Mouse (Mus musculus) cortical plate, adult 2 months (tissue): ENCODE data around the gene Med12l. TPM values are rescaled to one million over a fixed set of nuclear protein-coding genes. Genes with fewer than 3 reads are reported as not detected.

Experiments
- H3K27ac ChIP-seq: fragments of 200-500 bp; 2 replicates; pipeline ENCODE4 v1.5.1; 2012; ENCODE audit warnings: low read length, control low read depth, inconsistent platforms; ENCODE audit not compliant: insufficient read depth
- H3K4me1 ChIP-seq: fragments of 200-500 bp; 2 replicates; pipeline ENCODE4 v1.6.1; 2011; ENCODE audit warnings: low read length; ENCODE audit not compliant: control insufficient read depth, insufficient read depth
- H3K4me3 ChIP-seq: fragments of 200-500 bp; 2 replicates; pipeline ENCODE4 v1.5.1; 2011; ENCODE audit warnings: mild to moderate bottlenecking, low read length, control low read depth; ENCODE audit not compliant: insufficient read depth
- CTCF ChIP-seq: fragments of 200-500 bp; IDR thresholded peaks from 2 replicates; pipeline ENCODE4 v1.5.1; 2011; ENCODE audit warnings: mild to moderate bottlenecking, control low read depth, low read length; ENCODE audit not compliant: insufficient read depth; ENCODE audit errors: extremely low read depth
- POLR2A ChIP-seq: fragments of 200-500 bp; IDR thresholded peaks from 2 replicates; pipeline ENCODE4 v1.6.1; 2011; ENCODE audit warnings: mild to moderate bottlenecking, low read length, control low read depth; ENCODE audit not compliant: insufficient read depth; ENCODE audit errors: extremely low read depth
- polyA plus RNA-seq: library from polyadenylated mRNA; depleted of rRNA; stranded (reverse); fragments of >200 nt; gene quantifications from 2 replicates; pipeline ENCODE4 v1.2.3, GENCODE M21; 2012

The Med12l gene
- polyA plus RNA-seq, 1 experiment = 11.2 TPM

- H3K4me3 ChIP-seq = no peak overlapping the region
- no peaks in the 10 kb centered on the region for H3K4me1 ChIP-seq
- no peak overlapping the region for H3K27ac ChIP-seq
- no peak for TF ChIP-seq POLR2A
- no peak for TF ChIP-seq CTCF
Observed at GRCm38 (mm10) chr3:58990556-58990955, 15.1 kb upstream of the Med12l start.

GRCm38 (mm10) chr3:58992122-58992521, 13.5 kb upstream of the Med12l start:
- no peaks in the 10 kb centered on the region for H3K4me1 ChIP-seq
- TF ChIP-seq POLR2A = no peak
- TF ChIP-seq CTCF = no peak
- no peak overlapping the region for H3K4me3 ChIP-seq
- no peak overlapping the region for H3K27ac ChIP-seq

DNA sequence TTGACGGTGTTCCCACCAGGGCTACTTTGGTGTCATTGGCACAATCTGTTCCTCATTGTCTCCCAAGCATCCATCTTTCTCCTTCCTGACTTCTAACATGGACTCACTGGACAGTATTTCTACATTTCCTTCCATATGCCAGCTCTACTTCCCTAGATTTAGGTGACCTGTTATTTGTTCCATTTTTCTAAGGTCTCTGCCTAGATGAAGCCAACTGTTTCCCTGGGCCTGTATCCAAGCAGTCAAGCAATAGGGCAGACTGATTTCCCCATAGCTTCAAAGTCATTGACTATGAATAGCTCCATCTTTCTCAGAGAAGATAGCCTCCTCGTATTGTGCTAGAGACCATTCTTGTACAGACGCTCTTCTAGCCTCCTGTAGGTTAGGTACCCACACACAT, 12.0 kb upstream of the Med12l start:
- Histone ChIP-seq H3K4me1 (no peaks in the 10 kb centered on the region), H3K4me3 (no peak overlapping the region)
- TF ChIP-seq POLR2A (no peak), CTCF (no peak)

GRCm38 (mm10) chr3:59003756-59004155, 1.9 kb upstream of the Med12l start:
- Histone ChIP-seq H3K4me1 (peaks cover 3% of the 10 kb centered on the region; the same call in 1 of the 2 replicates), H3K4me3 (no peak overlapping the region), H3K27ac (no peak overlapping the region)
- no peak for TF ChIP-seq CTCF
- no peak for TF ChIP-seq POLR2A

More for the DNA sequence above, 12.0 kb upstream of the Med12l start:
- no peak overlapping the region for H3K27ac ChIP-seq

DNA sequence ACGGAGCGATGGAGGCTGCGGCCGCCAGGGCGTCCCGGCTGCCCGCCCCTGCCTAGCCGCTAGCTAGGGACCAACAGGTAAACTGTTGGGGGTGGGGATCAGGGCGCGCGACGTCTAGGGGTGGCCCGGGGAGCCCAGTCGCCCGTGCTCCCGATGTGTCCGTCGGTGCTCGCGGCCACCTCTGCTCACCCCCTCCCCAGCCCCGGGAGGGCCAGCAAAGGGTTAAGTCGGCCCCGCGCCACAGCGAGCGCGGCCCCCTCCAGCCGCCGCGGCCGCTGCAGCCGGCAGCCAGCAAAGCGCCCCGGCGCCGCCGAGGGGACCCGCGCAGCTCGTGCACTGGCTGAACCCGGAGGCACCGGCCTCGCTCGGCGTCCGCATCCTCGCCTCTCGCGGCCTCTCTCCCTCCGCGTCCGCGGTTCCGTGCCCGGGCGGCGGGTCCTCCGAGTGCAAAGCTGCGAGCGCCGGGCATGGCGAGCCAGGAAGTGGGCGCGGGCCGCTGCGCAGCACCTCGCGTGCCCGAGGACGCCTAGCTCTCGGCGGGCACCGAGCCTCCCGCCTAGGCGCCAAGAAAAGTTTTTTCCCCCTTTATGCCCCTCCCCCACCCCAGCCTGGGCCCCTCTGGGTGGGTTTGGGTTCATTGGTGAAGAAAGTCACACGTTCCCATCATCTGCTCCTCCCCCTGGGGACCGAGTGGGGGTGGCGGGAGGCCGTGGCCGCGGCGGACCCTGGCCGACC, 538 bp downstream of the Med12l start:
- Histone ChIP-seq H3K27ac (peak overlapping the region; percentile 100), H3K4me3 (peak overlapping the region; percentile 87), H3K4me1 (peaks cover 3% of the 10 kb centered on the region; the same call in 1 of the 2 replicates)
- no peak for TF ChIP-seq POLR2A
- no peak for TF ChIP-seq CTCF

DNA sequence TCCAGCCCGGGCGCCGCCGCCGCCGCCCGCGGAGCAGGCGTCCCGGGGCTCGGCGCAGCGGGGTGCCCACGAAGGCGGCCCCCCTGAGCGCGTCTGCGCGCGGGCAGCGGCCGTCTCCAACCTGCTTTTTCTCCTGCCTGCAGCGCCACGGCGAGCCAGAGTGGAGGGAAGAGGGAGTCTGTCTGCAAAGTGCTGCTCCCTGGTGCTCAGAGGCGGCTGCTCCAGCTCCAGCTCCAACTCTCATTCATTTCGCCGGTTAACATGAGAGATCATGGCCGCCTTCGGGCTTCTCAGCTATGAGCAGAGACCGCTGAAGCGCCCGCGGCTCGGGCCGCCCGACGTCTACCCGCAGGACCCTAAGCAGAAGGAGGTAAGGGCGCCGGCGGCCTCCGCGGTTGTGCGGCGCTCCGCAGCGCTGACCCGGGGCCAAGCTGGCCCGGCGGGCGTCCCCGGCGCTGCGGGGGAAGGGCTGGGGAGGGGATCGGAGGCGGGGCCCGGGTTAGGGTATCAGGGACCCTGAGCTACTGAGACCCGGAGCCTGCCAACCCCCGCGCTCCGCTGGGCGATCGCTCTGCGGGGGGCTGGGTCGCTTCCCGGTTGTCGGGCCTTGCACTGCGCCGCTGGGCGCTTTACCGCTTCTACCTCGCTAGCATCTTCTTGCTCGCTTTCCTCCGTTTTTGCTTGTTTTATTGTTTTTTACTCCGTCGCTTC, 1.3 kb downstream of the Med12l start:
- peak overlapping the region; percentile 42; the same call in 1 of the 2 replicates for H3K27ac ChIP-seq
- H3K4me3 ChIP-seq = peak overlapping the region; percentile 87
- TF ChIP-seq POLR2A = peak; percentile 81
- peak; percentile 29; the same call in 1 of the 2 replicates for TF ChIP-seq CTCF
- H3K4me1 ChIP-seq = peaks cover 3% of the 10 kb centered on the region; the same call in 1 of the 2 replicates

DNA sequence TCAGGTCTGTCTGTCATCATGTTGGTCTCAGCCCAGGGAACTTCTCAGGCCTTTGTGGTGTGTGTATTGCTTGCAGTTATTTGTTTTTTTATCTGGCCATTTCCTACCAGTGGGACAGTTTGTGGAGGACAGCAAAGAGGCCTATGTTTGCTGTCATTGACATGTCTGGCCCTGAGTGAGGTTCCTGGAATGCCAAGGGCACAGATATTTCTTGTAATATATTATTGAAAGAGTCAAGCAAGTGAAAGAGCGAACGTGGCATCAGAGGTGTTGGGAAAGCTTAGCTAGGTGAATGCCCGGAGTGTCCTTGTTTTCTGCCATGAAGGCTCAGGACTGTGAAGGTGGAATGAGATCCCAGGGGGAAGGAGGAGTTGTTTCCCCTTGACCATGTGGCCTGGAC, 4.7 kb downstream of the Med12l start:
- no peak for TF ChIP-seq CTCF
- no peak for TF ChIP-seq POLR2A
- H3K27ac ChIP-seq = no peak overlapping the region
- peaks cover 2% of the 10 kb centered on the region; the same call in 1 of the 2 replicates for H3K4me1 ChIP-seq
- no peak overlapping the region for H3K4me3 ChIP-seq

- Histone ChIP-seq H3K27ac (no peak overlapping the region), H3K4me3 (no peak overlapping the region), H3K4me1 (no peaks in the 10 kb centered on the region)
- TF ChIP-seq POLR2A (no peak), CTCF (no peak)
Observed at GRCm38 (mm10) chr3:59015698-59016412, 10.2 kb downstream of the Med12l start.

GRCm38 (mm10) chr3:59016501-59016900, 10.9 kb downstream of the Med12l start:
- Histone ChIP-seq H3K4me3 (no peak overlapping the region), H3K27ac (no peak overlapping the region), H3K4me1 (peaks cover 1% of the 10 kb centered on the region; the same call in 1 of the 2 replicates)
- no peak for TF ChIP-seq CTCF
- TF ChIP-seq POLR2A = no peak
